Mouse (Mus musculus) olfactory bulb, adult 2 months (tissue): ENCODE measurements around the gene P2rx6.

Source experiments
- CTCF ChIP-seq: fragments of 200-500 bp; IDR thresholded peaks from 2 replicates; pipeline ENCODE4 v1.5.1; 2012; ENCODE audit warnings: low read depth, mild to moderate bottlenecking, low read length, moderate library complexity; ENCODE audit not compliant: insufficient read depth
- POLR2A ChIP-seq: fragments of 200-500 bp; IDR thresholded peaks from 2 replicates; pipeline ENCODE4 v1.6.1; 2012; ENCODE audit warnings: mild to moderate bottlenecking, low read depth, low read length, moderate library complexity; ENCODE audit not compliant: insufficient read depth

DNA sequence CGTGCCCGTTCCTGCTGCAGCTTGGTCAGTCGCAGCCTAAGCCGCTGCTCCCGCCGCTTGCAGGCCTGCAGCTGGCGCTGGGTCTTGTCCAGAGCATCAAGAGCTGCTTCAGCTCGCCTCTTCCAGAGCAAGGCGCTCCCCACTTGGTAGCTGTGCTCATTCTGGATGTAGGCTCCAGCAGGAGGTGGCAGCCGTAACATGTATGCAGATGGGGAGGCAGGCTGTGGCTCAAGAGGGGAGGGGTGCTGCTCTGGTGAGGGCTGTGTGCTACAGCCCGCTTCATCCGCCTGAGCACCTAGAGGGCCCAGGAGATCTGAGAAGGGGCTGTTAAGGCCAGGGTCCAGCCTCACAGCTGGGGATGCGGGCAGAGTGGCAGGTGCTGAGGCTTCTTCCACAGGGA lies 33.4 kb upstream of the P2rx6 start:
- TF ChIP-seq CTCF, result no peak
- no peak for TF ChIP-seq POLR2A
